Comparison of ENCODE assay signal across 8 mouse cellular contexts in genomic region chr7:79080572-79081399, GRCm38 (mm10). TPM values are rescaled to one million over a fixed set of nuclear protein-coding genes. Genes with fewer than 3 reads are reported as not detected.
DNase-seq lines count a peak whose midpoint lies in the region; ATAC-seq and TF ChIP-seq lines count a peak whose summit lies in the region.

No protein-coding gene starts in this region.

- peak; percentile 32 for DNase-seq in G1E (ENCODE audit: low spot score)
- DNase-seq in c-Kit-positive CD71-positive TER-119-negative erythroid progenitor cells, embryonic 14.5 days (ENCODE audit: low read depth), result peak; percentile 22
- peak; percentile 71 for DNase-seq in hindbrain, embryonic 10.5 days (ENCODE audit: low spot score)
- DNase-seq in layer of hippocampus, adult 9-11 months, result peak; percentile 27
- DNase-seq in lung, postnatal 25 days (ENCODE audit: low spot score), result peak; percentile 33
- peak; percentile 48 for DNase-seq in right cerebral cortex, adult 18-20 months
- peak; percentile 70 for DNase-seq in urinary bladder, postnatal 25 days (ENCODE audit: low spot score)

- 20% methylated on average over 7 of the region's 7 CpGs for WGBS in forebrain, embryonic 12.5 days
- 20% methylated on average over 7 of the region's 7 CpGs for WGBS in hindbrain, embryonic 10.5 days

- H3K36me3 ChIP-seq in G1E (replicated peaks), result no peaks in the 10 kb centered on the region
- no peaks in the 10 kb centered on the region for H3K36me3 ChIP-seq in forebrain, embryonic 12.5 days (replicated peaks)
- no peaks in the 10 kb centered on the region for H3K36me3 ChIP-seq in hindbrain, embryonic 10.5 days

- H3K9ac ChIP-seq in forebrain, embryonic 12.5 days, result no peak overlapping the region

- H3K4me3 ChIP-seq in G1E (ENCODE audit: low read depth, low read length), result no peak overlapping the region
- H3K4me3 ChIP-seq in forebrain, embryonic 12.5 days (replicated peaks), result no peak overlapping the region
- no peak overlapping the region for H3K4me3 ChIP-seq in hindbrain, embryonic 10.5 days

- no peak overlapping the region for H3K4me2 ChIP-seq in forebrain, embryonic 12.5 days

- H3K27ac ChIP-seq in forebrain, embryonic 12.5 days, result no peak overlapping the region
- no peak overlapping the region for H3K27ac ChIP-seq in hindbrain, embryonic 10.5 days

- peaks cover 3% of the 10 kb centered on the region; the same call in 1 of the 2 replicates for H3K4me1 ChIP-seq in G1E (ENCODE audit: insufficient read depth, low read depth, low read length)
- H3K4me1 ChIP-seq in forebrain, embryonic 12.5 days, result no peaks in the 10 kb centered on the region
- H3K4me1 ChIP-seq in hindbrain, embryonic 10.5 days (replicated peaks), result 0 out of 2 replicates have a peak, but pooled peaks cover 4% of the 10 kb centered on the region

- TF ChIP-seq CTCF in G1E (IDR thresholded peaks at IDR 0.05; ENCODE audit: low read depth, low read length), result peak; percentile 43; the same call in 1 of the 2 replicates

- no peaks in the 10 kb centered on the region for H3K9me3 ChIP-seq in G1E (replicated peaks)
- H3K9me3 ChIP-seq in forebrain, embryonic 12.5 days, result no peaks in the 10 kb centered on the region
- H3K9me3 ChIP-seq in hindbrain, embryonic 10.5 days, result no peaks in the 10 kb centered on the region

- no peak for ATAC-seq in G1E (ENCODE audit: extremely low read depth, insufficient number of reproducible peaks, low FRiP score, poor library complexity, severe bottlenecking)
- ATAC-seq in forebrain, embryonic 12.5 days (ENCODE audit: low FRiP score), result peak; percentile 79

- H3K27me3 ChIP-seq in G1E (ENCODE audit: insufficient read depth, low read length), result 0 out of 2 replicates have a peak, but pooled peaks cover 5% of the 10 kb centered on the region
- H3K27me3 ChIP-seq in forebrain, embryonic 12.5 days, result 0 out of 2 replicates have a peak, but pooled peaks cover 6% of the 10 kb centered on the region
- H3K27me3 ChIP-seq in hindbrain, embryonic 10.5 days (ENCODE audit: insufficient read depth, poor library complexity, severe bottlenecking), result peaks cover 9% of the 10 kb centered on the region; the same call in 1 of the 2 replicates

RNA-seq across cellular contexts. Expression of gene Acan, which starts 27.5 kb away (rescaled TPM):
- not detected in 2 replicates for total RNA-seq in G1E (2014; fragmentation: Nextera tagmentation)
- total RNA-seq in G1E (2017), result 0.05 and 0.06 TPM in 2 replicates
- polyA plus RNA-seq in G1E (2012), result not detected in 2 replicates
- polyA plus RNA-seq in forebrain, embryonic 12.5 days (2016; fragmentation: Nextera tagmentation; extraction: Ambion mirVana), result 0.47 and 0.63 TPM in 2 replicates
- polyA plus RNA-seq in hindbrain, embryonic 10.5 days (2016; fragmentation: Nextera tagmentation; extraction: Ambion mirVana), result 0.10 and 0.12 TPM in 2 replicates

RNA-seq across cellular contexts. Expression of gene Hapln3, which starts 50.0 kb away (rescaled TPM):
- not detected in 2 replicates for total RNA-seq in G1E (2014; fragmentation: Nextera tagmentation)
- 0.05 and 0.12 TPM in 2 replicates for total RNA-seq in G1E (2017)
- polyA plus RNA-seq in G1E (2012), result not detected in 2 replicates
- 1.5 and 1.8 TPM in 2 replicates for polyA plus RNA-seq in forebrain, embryonic 12.5 days (2016; fragmentation: Nextera tagmentation; extraction: Ambion mirVana)
- 2.3 and 2.9 TPM in 2 replicates for polyA plus RNA-seq in hindbrain, embryonic 10.5 days (2016; fragmentation: Nextera tagmentation; extraction: Ambion mirVana)
